Mouse (Mus musculus) MEL (cell line): Measurements from ENCODE around the gene Slc25a28. TPM values are rescaled to one million over a fixed set of nuclear protein-coding genes. Genes with fewer than 3 reads are reported as not detected.

ENCODE experiments used
- DNase-seq: peaks from one replicate; pipeline ENCODE4 v3.0.0; 2011; ENCODE audit warnings: low read depth, low spot score
- H3K27ac ChIP-seq: 2 replicates; pipeline ENCODE4 v1.5.1; 2012; ENCODE audit warnings: low read depth, mild to moderate bottlenecking, control low read depth, low read length, moderate library complexity; ENCODE audit not compliant: control insufficient read depth
- H3K27me3 ChIP-seq, 2 experiments: fragments of 150-350 bp in 1 of 2; sonication (generic) in 1 of 2; 2 replicates each; pipeline ENCODE4 v1.6.1; 2012; ENCODE audit warnings: low read length in 2 of 2, mild to moderate bottlenecking in 2 of 2, improper control_type of control experiment in 1 of 2, moderate library complexity in 1 of 2; ENCODE audit not compliant: insufficient read depth in 2 of 2, control insufficient read depth in 1 of 2
- H3K36me3 ChIP-seq, 2 experiments: 2 replicates each; pipeline ENCODE4 v1.6.1; 2012 to 2014; ENCODE audit warnings: low read length in 2 of 2, improper control_type of control experiment in 1 of 2, inconsistent platforms in 1 of 2, mild to moderate bottlenecking in 1 of 2; ENCODE audit not compliant: insufficient read depth in 2 of 2, control insufficient read depth in 1 of 2
- H3K4me1 ChIP-seq, 2 experiments: fragments of 150-350 bp in 1 of 2; sonication (generic) in 1 of 2; 2 replicates each; pipeline ENCODE4 v1.6.1; 2012; ENCODE audit warnings: low read length in 2 of 2, improper control_type of control experiment in 1 of 2, mild to moderate bottlenecking in 1 of 2; ENCODE audit not compliant: insufficient read depth in 2 of 2, control insufficient read depth in 1 of 2
- H3K4me3 ChIP-seq, 2 experiments: fragments of 150-350 bp in 1 of 2; sonication (generic) in 1 of 2; 2 replicates each; pipeline ENCODE4 v1.5.1; 2012; ENCODE audit warnings: low read depth in 2 of 2, low read length in 2 of 2, mild to moderate bottlenecking in 2 of 2, moderate library complexity in 2 of 2, control low read depth in 1 of 2, improper control_type of control experiment in 1 of 2; ENCODE audit not compliant: control insufficient read depth in 1 of 2, insufficient read depth in 1 of 2
- H3K79me2 ChIP-seq: 2 replicates; pipeline ENCODE4 v1.6.1; 2012; ENCODE audit warnings: mild to moderate bottlenecking, low read length, moderate library complexity; ENCODE audit not compliant: control insufficient read depth, poor library complexity, insufficient read depth
- H3K9ac ChIP-seq: 2 replicates; pipeline ENCODE4 v1.6.1; 2012; ENCODE audit warnings: low read depth, mild to moderate bottlenecking, control low read depth, low read length, moderate library complexity; ENCODE audit not compliant: control insufficient read depth, poor library complexity, severe bottlenecking
- H3K9me3 ChIP-seq: fragments of 150-350 bp; sonication (generic); replicated peaks from 2 replicates; pipeline ENCODE4 v1.6.1; 2012; ENCODE audit warnings: mild to moderate bottlenecking, low read length, improper control_type of control experiment, moderate library complexity; ENCODE audit not compliant: insufficient read depth
- BHLHE40 ChIP-seq: IDR thresholded peaks from 2 replicates; pipeline ENCODE4 v1.6.1; 2012; ENCODE audit warnings: low read depth, mild to moderate bottlenecking, inconsistent platforms, low read length, improper control_type of control experiment, borderline replicate concordance
- CHD2 ChIP-seq: IDR thresholded peaks from 2 replicates; pipeline ENCODE4 v1.6.1; 2011; ENCODE audit warnings: low read length, improper control_type of control experiment
- CTCF ChIP-seq, 3 experiments: IDR thresholded peaks in 2 of 3; conservative IDR thresholded peaks in 1 of 3; 2 replicates each; pipeline ENCODE4 v1.5.1; 2011 to 2012; ENCODE audit warnings: low read length in 3 of 3, low read depth in 2 of 3, mild to moderate bottlenecking in 2 of 3, improper control_type of control experiment in 1 of 3, inconsistent platforms in 1 of 3, mixed read lengths in 1 of 3, moderate library complexity in 1 of 3; ENCODE audit not compliant: control insufficient read depth in 1 of 3, insufficient read depth in 1 of 3, poor library complexity in 1 of 3, severe bottlenecking in 1 of 3
- GABPA ChIP-seq: IDR thresholded peaks from 2 replicates; pipeline ENCODE4 v1.6.1; 2012; ENCODE audit warnings: low read depth, mild to moderate bottlenecking, inconsistent platforms, low read length, improper control_type of control experiment, moderate library complexity
- GATA1 ChIP-seq: IDR thresholded peaks from 2 replicates; pipeline ENCODE4 v1.6.1; 2011; ENCODE audit warnings: low read depth, low read length, improper control_type of control experiment
- HCFC1 ChIP-seq: IDR thresholded peaks from 2 replicates; pipeline ENCODE4 v1.6.1; 2012; ENCODE audit warnings: low read depth, mild to moderate bottlenecking, inconsistent platforms, low read length, improper control_type of control experiment, moderate library complexity
- JUND ChIP-seq: IDR thresholded peaks from 2 replicates; pipeline ENCODE4 v1.6.1; 2011; ENCODE audit warnings: low read depth, mild to moderate bottlenecking, improper control_type of control experiment, low read length
- MEF2A ChIP-seq: IDR thresholded peaks from 2 replicates; pipeline ENCODE4 v1.6.1; 2014; ENCODE audit warnings: low read depth, mild to moderate bottlenecking, inconsistent platforms, low read length, improper control_type of control experiment; ENCODE audit not compliant: poor library complexity, insufficient replicate concordance, severe bottlenecking; ENCODE audit errors: extremely low read depth
- MXI1 ChIP-seq: IDR thresholded peaks from 2 replicates; pipeline ENCODE4 v1.6.1; 2011; ENCODE audit warnings: mild to moderate bottlenecking, low read depth, low read length, improper control_type of control experiment
- NELFE ChIP-seq: IDR thresholded peaks from 2 replicates; pipeline ENCODE4 v1.6.1; 2011; ENCODE audit warnings: low read depth, low read length, improper control_type of control experiment
- POLR2A ChIP-seq, 2 experiments: IDR thresholded peaks; 2 replicates each; pipeline ENCODE4 v1.6.1; 2011 to 2012; ENCODE audit warnings: low read length in 2 of 2, mild to moderate bottlenecking in 2 of 2, control low read depth in 1 of 2, improper control_type of control experiment in 1 of 2, low read depth in 1 of 2, moderate library complexity in 1 of 2; ENCODE audit not compliant: control insufficient read depth in 1 of 2, insufficient read depth in 1 of 2, poor library complexity in 1 of 2
- POLR2AphosphoS2 ChIP-seq: IDR thresholded peaks from 2 replicates; pipeline ENCODE4 v1.6.1; 2011; ENCODE audit warnings: low read length, improper control_type of control experiment
- RAD21 ChIP-seq: IDR thresholded peaks from 2 replicates; pipeline ENCODE4 v1.6.1; 2011; ENCODE audit warnings: mild to moderate bottlenecking, low read depth, low read length, improper control_type of control experiment
- SIN3A ChIP-seq: IDR thresholded peaks from 2 replicates; pipeline ENCODE4 v1.6.1; 2012; ENCODE audit warnings: low read length, improper control_type of control experiment, inconsistent platforms
- SMC3 ChIP-seq: IDR thresholded peaks from 2 replicates; pipeline ENCODE4 v1.6.1; 2011; ENCODE audit warnings: low read depth, low read length, improper control_type of control experiment
- TAL1 ChIP-seq: IDR thresholded peaks from 2 replicates; pipeline ENCODE4 v1.6.1; 2012; ENCODE audit warnings: mild to moderate bottlenecking, inconsistent platforms, low read length, moderate library complexity, mixed read lengths
- TBP ChIP-seq: IDR thresholded peaks from 2 replicates; pipeline ENCODE4 v1.8.0; 2011; ENCODE audit warnings: low read depth, low read length, improper control_type of control experiment
- TCF12 ChIP-seq: IDR thresholded peaks from 2 replicates; pipeline ENCODE4 v1.6.1; 2014; ENCODE audit warnings: low read depth, mild to moderate bottlenecking, inconsistent platforms, low read length, improper control_type of control experiment, moderate library complexity
- ZC3H11A ChIP-seq: IDR thresholded peaks from 2 replicates; pipeline ENCODE4 v1.6.1; 2012; ENCODE audit warnings: low read depth, mild to moderate bottlenecking, inconsistent platforms, low read length, improper control_type of control experiment
- polyA plus RNA-seq, 2 experiments: library from polyadenylated mRNA; stranded (reverse) in 1 of 2; unstranded in 1 of 2; fragments of >175 nt in 1 of 2; fragments of >200 nt in 1 of 2; gene quantifications; 2 replicates each; pipeline versions ENCODE4 v1.2.1 to v1.2.4; 2012; ENCODE audit warnings: low replicate concordance in 2 of 2, low read depth in 1 of 2; ENCODE audit not compliant: insufficient read length in 2 of 2, insufficient read depth in 1 of 2, missing spikeins in 1 of 2
- total RNA-seq: library from RNA; depleted of rRNA; stranded (reverse); fragments of 300-350 nt; gene quantifications from 2 replicates; pipeline ENCODE4 v1.2.3, GENCODE M21; 2012

Slc25a28 gene
- total and polyA plus RNA-seq, 3 experiments: 58.2 to 110 TPM; not detected in 1

- H3K9ac ChIP-seq: no peak overlapping the region
- H3K9me3 ChIP-seq: no peaks in the 10 kb centered on the region
- H3K27me3 ChIP-seq: no peaks in the 10 kb centered on the region; a peak in 1 of 4 replicates
- H3K79me2 ChIP-seq: no peaks in the 10 kb centered on the region
- H3K27ac ChIP-seq: no peak overlapping the region
- H3K4me1 ChIP-seq: 0 out of 4 replicates have a peak, but pooled peaks cover 0 to 2% of the 10 kb centered on the region in 2 experiments
- TF ChIP-seq GATA1 (0 out of 2 replicates have a peak, but pooled peaks have one; percentile 23), JUND (peak; percentile 34; the same call in 1 of the 2 replicates), SIN3A (peak; percentile 57; the same call in 1 of the 2 replicates), TBP (0 out of 2 replicates have a peak, but pooled peaks have one; percentile 18), CHD2 (no peak), BHLHE40 (0 out of 2 replicates have a peak, but pooled peaks have one; percentile 22), MXI1 (no peak), HCFC1 (0 out of 2 replicates have a peak, but pooled peaks have one; percentile 27), CTCF (IDR thresholded peaks at IDR 0.05 in 2 of 3, conservative IDR thresholded peaks at IDR 0.05 in 1 of 3; ENCODE audit: control insufficient read depth in 1 of 3, insufficient read depth in 1 of 3, low read depth in 2 of 3, low read length in 3 of 3, poor library complexity in 1 of 3, severe bottlenecking in 1 of 3) (peak; percentile 92 to 99 (median 92)), TCF12 (peak; percentile 27; the same call in 1 of the 2 replicates), ZC3H11A (peak; percentile 88), SMC3 (peak; percentile 99), RAD21 (peak; percentile 96), POLR2A (IDR thresholded peaks at IDR 0.05; ENCODE audit: control insufficient read depth in 1 of 2, insufficient read depth in 1 of 2, low read depth in 1 of 2, low read length in 2 of 2, poor library complexity in 1 of 2) (no peak)
- no peak overlapping the region for H3K4me3 ChIP-seq
- peak; percentile 92 for DNase-seq
- no peaks in the 10 kb centered on the region for H3K36me3 ChIP-seq
These were observed 18.8 kb downstream of the Slc25a28 start for GRCm38 (mm10) chr19:43655735-43656492.

- H3K4me3 ChIP-seq: no peak overlapping the region
- TF ChIP-seq NELFE: no peak
- TF ChIP-seq GABPA: no peak
- TF ChIP-seq POLR2AphosphoS2: no peak
- TF ChIP-seq JUND: no peak
- no peak for TF ChIP-seq MEF2A
- no peak for TF ChIP-seq TAL1
- no peak for TF ChIP-seq SMC3
- no peak for TF ChIP-seq CTCF (IDR thresholded peaks at IDR 0.05 in 2 of 3, conservative IDR thresholded peaks at IDR 0.05 in 1 of 3; ENCODE audit: control insufficient read depth in 1 of 3, insufficient read depth in 1 of 3, low read depth in 2 of 3, low read length in 3 of 3, poor library complexity in 1 of 3, severe bottlenecking in 1 of 3)
- no peaks in the 10 kb centered on the region for H3K9me3 ChIP-seq
- H3K27ac ChIP-seq: no peak overlapping the region
- no peaks in the 10 kb centered on the region; a peak in 2 of 4 replicates for H3K27me3 ChIP-seq
- H3K4me1 ChIP-seq: 0 out of 4 replicates have a peak, but pooled peaks cover 0 to 5% of the 10 kb centered on the region in 2 experiments
- DNase-seq: no peak
- H3K36me3 ChIP-seq: no peaks in the 10 kb centered on the region
- H3K79me2 ChIP-seq: no peaks in the 10 kb centered on the region
- no peak overlapping the region for H3K9ac ChIP-seq
These were observed 23.4 kb downstream of the Slc25a28 start for GRCm38 (mm10) chr19:43651241-43651785.
